Mouse (Mus musculus): ENCODE data around the gene Jazf1.

The Jazf1 gene

DNA sequence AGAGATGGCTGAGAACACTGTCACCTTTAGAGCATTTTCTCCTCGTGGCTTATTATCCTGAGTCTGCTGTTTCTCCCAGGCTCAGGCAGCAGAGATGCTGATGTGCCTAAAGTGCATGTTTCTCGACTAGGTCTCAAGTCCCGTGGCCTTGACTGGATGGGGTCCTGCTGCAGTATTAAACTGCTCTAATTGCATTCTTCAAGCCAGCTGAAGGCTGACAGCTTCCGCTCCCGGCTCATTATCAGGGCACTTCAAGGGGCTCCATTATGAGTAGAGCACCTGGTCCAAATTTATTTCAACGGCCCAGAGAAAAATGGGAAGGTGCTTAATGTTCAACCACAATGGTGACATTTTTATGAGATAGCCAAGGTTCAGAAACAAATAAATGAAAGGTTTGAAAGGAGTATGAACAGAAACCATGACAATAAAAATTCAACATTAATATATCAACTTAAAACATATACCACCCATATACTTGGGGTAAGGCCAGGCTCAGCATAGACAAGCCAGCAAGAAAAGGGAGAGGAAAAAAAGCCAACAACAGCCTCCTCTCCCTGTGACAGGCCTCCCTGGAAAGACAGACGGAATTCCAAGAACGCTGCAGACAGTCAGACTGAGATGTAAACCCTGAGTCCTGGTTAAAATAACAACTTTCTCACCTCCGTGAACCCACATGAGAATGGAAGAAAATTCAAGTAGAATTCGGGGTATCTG lies 100.7 kb downstream of the Jazf1 start:
- Histone ChIP-seq H3K9me3 (ENCODE audit: low read length) (peaks cover 12% of the 10 kb centered on the region), H3K4me3 (replicated peaks; ENCODE audit: low read length) (no peak overlapping the region), H3K36me3 (ENCODE audit: insufficient read depth, low read length) (no peaks in the 10 kb centered on the region), H3K27me3 (ENCODE audit: insufficient read depth, low read length) (peaks cover 25% of the 10 kb centered on the region), H3K4me1 (replicated peaks; ENCODE audit: low read depth, low read length) (peaks cover 13% of the 10 kb centered on the region)
- no peak for TF ChIP-seq NANOG (IDR thresholded peaks at IDR 0.05; ENCODE audit: borderline replicate concordance, low read length)
- TF ChIP-seq CTCF (conservative IDR thresholded peaks at IDR 0.05; ENCODE audit: low read length): no peak
- no peak for TF ChIP-seq POU5F1 (IDR thresholded peaks at IDR 0.05; ENCODE audit: borderline replicate concordance, low read length)

DNA sequence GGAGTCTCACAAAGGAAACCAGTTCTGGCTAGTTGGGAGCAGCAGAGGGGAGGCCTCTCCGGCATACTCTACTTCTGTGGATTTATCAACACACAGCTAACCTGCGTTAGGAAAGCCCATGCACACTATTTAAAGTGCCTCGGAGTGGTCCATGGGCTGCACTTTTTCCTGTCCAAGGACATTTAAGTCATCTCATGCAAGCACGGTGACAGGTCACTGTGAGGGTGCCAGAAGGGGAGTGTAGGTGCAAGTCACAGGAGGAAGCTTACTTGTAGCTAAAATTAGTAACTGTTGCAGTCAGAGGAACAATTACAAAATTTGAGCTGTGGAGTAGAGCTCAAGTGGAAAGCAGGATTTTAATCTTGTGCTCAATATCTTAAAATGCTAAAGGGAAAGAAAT lies 102.4 kb downstream of the Jazf1 start:
- Histone ChIP-seq H3K36me3 (ENCODE audit: insufficient read depth, low read length) (no peaks in the 10 kb centered on the region), H3K27me3 (ENCODE audit: insufficient read depth, low read length) (peaks cover 30% of the 10 kb centered on the region), H3K4me3 (replicated peaks; ENCODE audit: low read length) (no peak overlapping the region), H3K9me3 (ENCODE audit: low read length) (peaks cover 12% of the 10 kb centered on the region), H3K4me1 (replicated peaks; ENCODE audit: low read depth, low read length) (peaks cover 18% of the 10 kb centered on the region)
- TF ChIP-seq NANOG (IDR thresholded peaks at IDR 0.05; ENCODE audit: borderline replicate concordance, low read length): no peak
- no peak for TF ChIP-seq POU5F1 (IDR thresholded peaks at IDR 0.05; ENCODE audit: borderline replicate concordance, low read length)
- no peak for TF ChIP-seq CTCF (conservative IDR thresholded peaks at IDR 0.05; ENCODE audit: low read length)

DNA sequence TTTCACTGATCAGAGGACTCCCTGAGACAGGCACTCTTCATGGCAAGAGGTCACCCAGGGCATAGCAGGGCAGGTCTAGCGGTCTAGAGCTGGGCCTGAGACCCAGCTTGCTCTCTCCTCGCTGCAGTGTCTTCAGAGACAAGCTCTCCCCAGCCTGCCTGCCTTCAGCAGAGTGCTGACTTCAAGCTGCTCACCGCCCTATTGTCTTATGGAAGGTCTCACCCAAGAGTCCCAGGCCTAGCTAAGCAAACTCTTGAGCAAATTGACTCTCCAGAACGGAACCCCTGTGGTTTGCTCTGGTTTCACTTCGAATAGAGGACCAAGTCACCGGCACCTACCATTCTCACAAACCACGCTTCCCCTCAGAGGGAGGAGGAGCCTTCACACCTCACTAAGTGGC lies 103.1 kb downstream of the Jazf1 start:
- Histone ChIP-seq H3K27me3 (ENCODE audit: insufficient read depth, low read length) (peaks cover 30% of the 10 kb centered on the region), H3K4me1 (replicated peaks; ENCODE audit: low read depth, low read length) (peaks cover 18% of the 10 kb centered on the region), H3K36me3 (ENCODE audit: insufficient read depth, low read length) (no peaks in the 10 kb centered on the region), H3K4me3 (replicated peaks; ENCODE audit: low read length) (no peak overlapping the region), H3K9me3 (ENCODE audit: low read length) (peaks cover 12% of the 10 kb centered on the region)
- no peak for TF ChIP-seq CTCF (conservative IDR thresholded peaks at IDR 0.05; ENCODE audit: low read length)
- no peak for TF ChIP-seq POU5F1 (IDR thresholded peaks at IDR 0.05; ENCODE audit: borderline replicate concordance, low read length)
- no peak for TF ChIP-seq NANOG (IDR thresholded peaks at IDR 0.05; ENCODE audit: borderline replicate concordance, low read length)

GRCm38 (mm10) chr6:52963840-52964690 lies 104.4 kb downstream of the Jazf1 start:
- no peak overlapping the region for H3K4me3 ChIP-seq (replicated peaks; ENCODE audit: low read length)
- peaks cover 31% of the 10 kb centered on the region for H3K27me3 ChIP-seq (ENCODE audit: insufficient read depth, low read length)
- no peak for TF ChIP-seq POU5F1 (IDR thresholded peaks at IDR 0.05; ENCODE audit: borderline replicate concordance, low read length)
- no peak for TF ChIP-seq NANOG (IDR thresholded peaks at IDR 0.05; ENCODE audit: borderline replicate concordance, low read length)
- no peak for TF ChIP-seq CTCF (conservative IDR thresholded peaks at IDR 0.05; ENCODE audit: low read length)
- H3K4me1 ChIP-seq (replicated peaks; ENCODE audit: low read depth, low read length): peaks cover 18% of the 10 kb centered on the region
- H3K36me3 ChIP-seq (ENCODE audit: insufficient read depth, low read length): no peaks in the 10 kb centered on the region
- H3K9me3 ChIP-seq (ENCODE audit: low read length): peaks cover 12% of the 10 kb centered on the region

DNA sequence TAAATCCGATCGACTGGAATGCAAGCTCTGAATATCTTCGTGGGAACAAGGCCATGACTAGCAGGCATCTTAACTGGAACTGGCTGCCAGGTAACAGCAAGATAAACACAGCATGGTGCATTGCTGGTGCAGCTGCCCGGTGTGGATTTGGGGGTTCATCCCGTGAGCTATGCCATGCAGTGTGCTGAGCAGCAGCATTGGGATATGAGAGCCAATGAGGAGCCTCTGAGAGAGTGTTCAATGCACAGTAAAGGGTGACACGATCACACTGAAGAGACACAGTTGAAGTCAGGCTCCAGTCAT lies 105.0 kb downstream of the Jazf1 start:
- H3K4me3 ChIP-seq (replicated peaks; ENCODE audit: low read length): no peak overlapping the region
- H3K9me3 ChIP-seq (ENCODE audit: low read length): peaks cover 10% of the 10 kb centered on the region
- TF ChIP-seq NANOG (IDR thresholded peaks at IDR 0.05; ENCODE audit: borderline replicate concordance, low read length) (no peak), CTCF (conservative IDR thresholded peaks at IDR 0.05; ENCODE audit: low read length) (no peak), POU5F1 (IDR thresholded peaks at IDR 0.05; ENCODE audit: borderline replicate concordance, low read length) (no peak)
- H3K36me3 ChIP-seq (ENCODE audit: insufficient read depth, low read length): no peaks in the 10 kb centered on the region
- H3K27me3 ChIP-seq (ENCODE audit: insufficient read depth, low read length): peaks cover 32% of the 10 kb centered on the region
- H3K4me1 ChIP-seq (replicated peaks; ENCODE audit: low read depth, low read length): peaks cover 18% of the 10 kb centered on the region

- H3K36me3 ChIP-seq (ENCODE audit: insufficient read depth, low read length): no peaks in the 10 kb centered on the region
- no peak overlapping the region for H3K4me3 ChIP-seq (replicated peaks; ENCODE audit: low read length)
- peaks cover 4% of the 10 kb centered on the region for H3K9me3 ChIP-seq (ENCODE audit: low read length)
- H3K4me1 ChIP-seq (replicated peaks; ENCODE audit: low read depth, low read length): peaks cover 18% of the 10 kb centered on the region
- TF ChIP-seq NANOG (IDR thresholded peaks at IDR 0.05; ENCODE audit: borderline replicate concordance, low read length) (no peak), POU5F1 (IDR thresholded peaks at IDR 0.05; ENCODE audit: borderline replicate concordance, low read length) (no peak), CTCF (conservative IDR thresholded peaks at IDR 0.05; ENCODE audit: low read length) (no peak)
- H3K27me3 ChIP-seq (ENCODE audit: insufficient read depth, low read length): peaks cover 33% of the 10 kb centered on the region
Measured at GRCm38 (mm10) chr6:52962600-52963429, 105.6 kb downstream of the Jazf1 start.

DNA sequence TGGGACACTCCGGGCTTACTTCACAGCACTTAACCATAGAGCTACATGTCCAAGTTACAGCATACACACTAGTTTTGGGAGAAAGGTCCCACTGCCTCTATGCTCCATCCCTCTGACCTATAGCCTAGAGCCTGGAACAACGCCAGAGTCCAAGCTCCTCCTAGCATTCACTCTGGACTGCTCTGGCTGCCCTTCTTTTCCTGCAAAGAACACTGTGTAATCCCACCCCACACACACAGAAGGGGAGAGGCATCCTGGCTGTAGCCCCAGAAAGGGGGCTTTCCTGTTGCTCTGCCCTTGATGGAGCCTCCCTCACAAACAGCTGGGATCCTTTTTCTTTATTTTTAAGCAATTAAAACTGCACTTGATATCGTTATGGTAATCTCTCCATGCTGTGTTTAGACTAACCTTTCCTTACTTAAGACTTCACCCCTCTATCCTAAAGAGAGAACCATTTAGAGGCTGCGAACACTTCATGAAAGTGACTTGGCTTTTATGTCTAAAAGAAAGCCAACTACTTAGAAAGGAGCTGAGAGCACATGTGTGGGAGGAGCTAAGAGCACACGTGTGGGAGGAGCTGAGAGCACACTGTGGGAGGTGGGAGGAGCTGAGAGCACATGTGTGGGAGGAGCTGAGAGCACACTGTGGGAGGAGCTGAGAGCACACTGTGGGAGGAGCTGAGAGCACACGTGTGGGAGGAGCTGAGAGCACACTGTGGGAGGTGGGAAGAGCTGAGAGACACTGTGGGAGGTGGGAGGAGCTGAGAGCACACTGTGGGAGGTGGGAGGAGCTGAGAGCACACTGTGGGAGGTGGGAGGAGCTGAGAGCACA lies 106.6 kb downstream of the Jazf1 start:
- no peaks in the 10 kb centered on the region for H3K9me3 ChIP-seq (ENCODE audit: low read length)
- H3K4me3 ChIP-seq (replicated peaks; ENCODE audit: low read length): no peak overlapping the region
- peaks cover 33% of the 10 kb centered on the region for H3K27me3 ChIP-seq (ENCODE audit: insufficient read depth, low read length)
- TF ChIP-seq NANOG (IDR thresholded peaks at IDR 0.05; ENCODE audit: borderline replicate concordance, low read length) (no peak), POU5F1 (IDR thresholded peaks at IDR 0.05; ENCODE audit: borderline replicate concordance, low read length) (no peak), CTCF (conservative IDR thresholded peaks at IDR 0.05; ENCODE audit: low read length) (no peak)
- H3K36me3 ChIP-seq (ENCODE audit: insufficient read depth, low read length): no peaks in the 10 kb centered on the region
- peaks cover 18% of the 10 kb centered on the region for H3K4me1 ChIP-seq (replicated peaks; ENCODE audit: low read depth, low read length)
